Mouse (Mus musculus) heart, adult 2 months (tissue): ENCODE data around the gene Erp44.

ENCODE experiments used
- CTCF ChIP-seq: fragments of 200-600 bp; IDR thresholded peaks from 2 replicates; pipeline ENCODE4 v1.8.1; 2022; ENCODE audit warnings: antibody characterized with exemption, mild to moderate bottlenecking, moderate library complexity
- EP300 ChIP-seq: fragments of 200-500 bp; IDR thresholded peaks from 2 replicates; pipeline ENCODE4 v1.6.1; 2011; ENCODE audit warnings: low read depth, low read length, control low read depth; ENCODE audit not compliant: insufficient read depth
- POLR2A ChIP-seq: fragments of 200-500 bp; IDR thresholded peaks from 2 replicates; pipeline ENCODE4 v1.6.1; 2011; ENCODE audit warnings: mild to moderate bottlenecking, low read depth, low read length, control low read depth; ENCODE audit not compliant: insufficient read depth

- TF ChIP-seq CTCF (no peak), EP300 (no peak), POLR2A (no peak)
Measured at GRCm38 (mm10) chr4:48268127-48268526, 11.2 kb downstream of the Erp44 start.
